Mouse (Mus musculus): ENCODE data around the gene Hoxa1. TPM values are rescaled to one million over a fixed set of nuclear protein-coding genes. Genes with fewer than 3 reads are reported as not detected.

Gene Hoxa1
- total and polyA plus RNA-seq, 2 experiments, result 0.18 TPM; not detected in 1

- no peak for TF ChIP-seq CTCF (IDR thresholded peaks at IDR 0.05; ENCODE audit: low read depth, low read length)
- no peak for TF ChIP-seq POLR2A (IDR thresholded peaks at IDR 0.05; ENCODE audit: extremely low read depth, insufficient read depth, low read length)
- 18% methylated on average over 6 of the region's 6 CpGs for WGBS
- Histone ChIP-seq H3K27me3 (ENCODE audit: control insufficient read depth, insufficient read depth, low read length) (peaks cover 12% of the 10 kb centered on the region; the same call in 1 of the 2 replicates), H3K36me3 (ENCODE audit: control insufficient read depth, insufficient read depth, low read length) (no peaks in the 10 kb centered on the region), H3K27ac (replicated peaks; ENCODE audit: insufficient read depth, low read depth, low read length) (no peak overlapping the region), H3K4me3 (ENCODE audit: insufficient read depth, low read depth, low read length) (no peak overlapping the region), H3K79me2 (ENCODE audit: control insufficient read depth, insufficient read depth, low read length) (no peaks in the 10 kb centered on the region), H3K4me1 (ENCODE audit: control insufficient read depth, insufficient read depth, low read length) (no peaks in the 10 kb centered on the region), H3K9ac (ENCODE audit: low read depth, low read length) (no peak overlapping the region)
- DNase-seq (ENCODE audit: extremely low read depth, low read depth, low spot score), result peak; percentile 25
Observed at GRCm38 (mm10) chr6:52153270-52153669, 4.8 kb downstream of the Hoxa1 start.

- H3K9ac ChIP-seq (ENCODE audit: low read depth, low read length), result no peak overlapping the region
- 24% methylated on average over 16 of the region's 16 CpGs for WGBS
- H3K4me1 ChIP-seq (ENCODE audit: control insufficient read depth, insufficient read depth, low read length), result no peaks in the 10 kb centered on the region
- peaks cover 6% of the 10 kb centered on the region; the same call in 1 of the 2 replicates for H3K27me3 ChIP-seq (ENCODE audit: control insufficient read depth, insufficient read depth, low read length)
- no peak overlapping the region for H3K27ac ChIP-seq (replicated peaks; ENCODE audit: insufficient read depth, low read depth, low read length)
- DNase-seq (ENCODE audit: extremely low read depth, low read depth, low spot score), result no peak
- no peak for TF ChIP-seq CTCF (IDR thresholded peaks at IDR 0.05; ENCODE audit: low read depth, low read length)
- TF ChIP-seq POLR2A (IDR thresholded peaks at IDR 0.05; ENCODE audit: extremely low read depth, insufficient read depth, low read length), result no peak
- no peaks in the 10 kb centered on the region for H3K36me3 ChIP-seq (ENCODE audit: control insufficient read depth, insufficient read depth, low read length)
- H3K79me2 ChIP-seq (ENCODE audit: control insufficient read depth, insufficient read depth, low read length), result no peaks in the 10 kb centered on the region
- no peak overlapping the region for H3K4me3 ChIP-seq (ENCODE audit: insufficient read depth, low read depth, low read length)
Observed at GRCm38 (mm10) chr6:52152226-52153193, 5.6 kb downstream of the Hoxa1 start.

- WGBS, result 39% methylated on average over 4 of the region's 4 CpGs
- TF ChIP-seq POLR2A (IDR thresholded peaks at IDR 0.05; ENCODE audit: extremely low read depth, insufficient read depth, low read length) (no peak), CTCF (IDR thresholded peaks at IDR 0.05; ENCODE audit: low read depth, low read length) (no peak)
Observed at GRCm38 (mm10) chr6:52151571-52151970, 6.5 kb downstream of the Hoxa1 start.

GRCm38 (mm10) chr6:52150401-52150966, 7.6 kb downstream of the Hoxa1 start:
- WGBS, result 22% methylated on average over 16 of the region's 16 CpGs
- peaks cover 5% of the 10 kb centered on the region; the same call in 1 of the 2 replicates for H3K27me3 ChIP-seq (ENCODE audit: control insufficient read depth, insufficient read depth, low read length)
- H3K9ac ChIP-seq (ENCODE audit: low read depth, low read length), result no peak overlapping the region

More at GRCm38 (mm10) chr6:52151571-52151970, 6.5 kb downstream of the Hoxa1 start:
- Histone ChIP-seq H3K36me3 (ENCODE audit: control insufficient read depth, insufficient read depth, low read length) (no peaks in the 10 kb centered on the region), H3K79me2 (ENCODE audit: control insufficient read depth, insufficient read depth, low read length) (no peaks in the 10 kb centered on the region), H3K27ac (replicated peaks; ENCODE audit: insufficient read depth, low read depth, low read length) (no peak overlapping the region), H3K4me1 (ENCODE audit: control insufficient read depth, insufficient read depth, low read length) (no peaks in the 10 kb centered on the region), H3K27me3 (ENCODE audit: control insufficient read depth, insufficient read depth, low read length) (peaks cover 3% of the 10 kb centered on the region; the same call in 1 of the 2 replicates), H3K4me3 (ENCODE audit: insufficient read depth, low read depth, low read length) (no peak overlapping the region), H3K9ac (ENCODE audit: low read depth, low read length) (no peak overlapping the region)
- DNase-seq (ENCODE audit: extremely low read depth, low read depth, low spot score), result no peak

GRCm38 (mm10) chr6:52139115-52139514, 19.0 kb downstream of the Hoxa1 start:
- Histone ChIP-seq H3K9ac (ENCODE audit: low read depth, low read length) (no peak overlapping the region), H3K27me3 (ENCODE audit: control insufficient read depth, insufficient read depth, low read length) (no peaks in the 10 kb centered on the region), H3K27ac (replicated peaks; ENCODE audit: insufficient read depth, low read depth, low read length) (no peak overlapping the region), H3K79me2 (ENCODE audit: control insufficient read depth, insufficient read depth, low read length) (no peaks in the 10 kb centered on the region), H3K36me3 (ENCODE audit: control insufficient read depth, insufficient read depth, low read length) (no peaks in the 10 kb centered on the region), H3K4me3 (ENCODE audit: insufficient read depth, low read depth, low read length) (no peak overlapping the region), H3K4me1 (ENCODE audit: control insufficient read depth, insufficient read depth, low read length) (no peaks in the 10 kb centered on the region)
- TF ChIP-seq POLR2A (IDR thresholded peaks at IDR 0.05; ENCODE audit: extremely low read depth, insufficient read depth, low read length) (no peak), CTCF (IDR thresholded peaks at IDR 0.05; ENCODE audit: low read depth, low read length) (no peak)
- DNase-seq (ENCODE audit: extremely low read depth, low read depth, low spot score), result no peak
- WGBS, result 89% methylated on average over 5 of the region's 5 CpGs

More at GRCm38 (mm10) chr6:52150401-52150966, 7.6 kb downstream of the Hoxa1 start:
- no peaks in the 10 kb centered on the region for H3K79me2 ChIP-seq (ENCODE audit: control insufficient read depth, insufficient read depth, low read length)
- TF ChIP-seq POLR2A (IDR thresholded peaks at IDR 0.05; ENCODE audit: extremely low read depth, insufficient read depth, low read length) (no peak), CTCF (IDR thresholded peaks at IDR 0.05; ENCODE audit: low read depth, low read length) (no peak)
- H3K36me3 ChIP-seq (ENCODE audit: control insufficient read depth, insufficient read depth, low read length), result no peaks in the 10 kb centered on the region
- H3K4me3 ChIP-seq (ENCODE audit: insufficient read depth, low read depth, low read length), result no peak overlapping the region
- no peak overlapping the region for H3K27ac ChIP-seq (replicated peaks; ENCODE audit: insufficient read depth, low read depth, low read length)
- DNase-seq (ENCODE audit: extremely low read depth, low read depth, low spot score), result no peak
- H3K4me1 ChIP-seq (ENCODE audit: control insufficient read depth, insufficient read depth, low read length), result no peaks in the 10 kb centered on the region

All from liver, adult 2 months (tissue).